Comparison of ENCODE assay signal across 8 mouse cellular contexts in genomic region chr3:123905928-123906721, GRCm38 (mm10).
DNase-seq lines count a peak whose midpoint lies in the region; ATAC-seq and TF ChIP-seq lines count a peak whose summit lies in the region.

No protein-coding gene starts in this region.

- H3K27ac ChIP-seq in layer of hippocampus, adult 2 months, result peak overlapping the region; percentile 29; the same call in 1 of the 2 replicates
- H3K27ac ChIP-seq in hindbrain, postnatal 0 days, result peak overlapping the region; percentile 54; the same call in 1 of the 2 replicates

- WGBS in hindbrain, postnatal 0 days, result 12% methylated on average over 9 of the region's 9 CpGs

- no peak for TF ChIP-seq CTCF in layer of hippocampus, adult 2 months (conservative IDR thresholded peaks at IDR 0.05)
- no peak for TF ChIP-seq CTCF in hindbrain, postnatal 0 days (IDR thresholded peaks at IDR 0.05; ENCODE audit: low read depth)

- H3K4me3 ChIP-seq in layer of hippocampus, adult 2 months, result no peak overlapping the region
- H3K4me3 ChIP-seq in hindbrain, postnatal 0 days (ENCODE audit: low read length), result no peak overlapping the region

- H3K27me3 ChIP-seq in hindbrain, postnatal 0 days (ENCODE audit: insufficient read depth, low read length), result no peaks in the 10 kb centered on the region

- no peak for DNase-seq in layer of hippocampus, adult 2 months (ENCODE audit: low spot score in 2 of 2)
- no peak for DNase-seq in layer of hippocampus, postnatal 25 days (ENCODE audit: extremely low spot score in 1 of 2, low spot score in 1 of 2)
- peak; percentile 16 to 26 for DNase-seq in cerebellum, postnatal 36 days
- peak; percentile 52 for DNase-seq in hindbrain, postnatal 0 days (ENCODE audit: low spot score)
- DNase-seq in retina, embryonic 14.5 days (ENCODE audit: low spot score), result peak; percentile 53
- DNase-seq in spleen, postnatal 14 days (ENCODE audit: low spot score in 2 of 2), result no peak
- no peak for DNase-seq in c-Kit-positive CD71-positive TER-119-positive erythroid progenitor cells, embryonic 14.5 days (ENCODE audit: low spot score)
- DNase-seq in layer of hippocampus, postnatal 14 days (ENCODE audit: low spot score in 2 of 2), result no peak

- H3K4me2 ChIP-seq in hindbrain, postnatal 0 days (ENCODE audit: low read depth, low read length), result peak overlapping the region; percentile 24; the same call in 1 of the 2 replicates

- peak; percentile 91 for ATAC-seq in hindbrain, postnatal 0 days

- no peaks in the 10 kb centered on the region for H3K9me3 ChIP-seq in hindbrain, postnatal 0 days (ENCODE audit: low read length)

- 0 out of 2 replicates have a peak, but pooled peaks cover 6% of the 10 kb centered on the region for H3K4me1 ChIP-seq in hindbrain, postnatal 0 days (ENCODE audit: insufficient read depth, low read length)

- no peak overlapping the region for H3K9ac ChIP-seq in hindbrain, postnatal 0 days (replicated peaks; ENCODE audit: low read length)

- no peaks in the 10 kb centered on the region for H3K36me3 ChIP-seq in hindbrain, postnatal 0 days (ENCODE audit: insufficient read depth, low read length)

Comparison
In these comparisons a context has a peak if more than half of its experiments do, and no peak if none do; other contexts are left out.
1. DNase-seq: peak in cerebellum, postnatal 36 days (2 of 2), hindbrain, postnatal 0 days (single experiment) and retina, embryonic 14.5 days (single experiment); none in layer of hippocampus, adult 2 months (0 of 2), layer of hippocampus, postnatal 25 days (0 of 2), spleen, postnatal 14 days (0 of 2), c-Kit-positive CD71-positive TER-119-positive erythroid progenitor cells, embryonic 14.5 days (single experiment) and layer of hippocampus, postnatal 14 days (0 of 2).